Comparison of ENCODE assay signal across 10 mouse cellular contexts in the genomic region with DNA sequence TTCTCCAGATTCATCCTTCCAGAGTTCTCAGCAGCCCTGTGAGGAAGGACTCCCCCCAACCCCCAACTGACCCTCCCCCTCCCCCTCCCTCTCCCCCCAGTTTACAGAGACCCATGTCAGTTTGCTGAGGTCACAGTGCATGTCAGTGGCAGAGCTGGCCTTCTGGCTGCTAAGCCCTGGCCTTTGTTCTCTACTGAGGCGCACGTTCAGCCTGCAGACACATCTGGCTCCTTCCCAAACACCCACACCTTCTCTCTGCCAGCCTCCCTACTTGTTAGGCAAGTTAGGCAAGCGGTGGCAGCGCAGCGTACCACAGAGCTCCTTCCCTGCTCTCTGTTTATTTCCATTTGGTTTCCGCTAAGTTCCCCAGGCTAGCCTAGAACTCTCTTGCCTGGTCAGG. TPM values are rescaled to one million over a fixed set of nuclear protein-coding genes. Genes with fewer than 3 reads are reported as not detected.
DNase-seq lines count a peak whose midpoint lies in the region; ATAC-seq and TF ChIP-seq lines count a peak whose summit lies in the region.
"Had no signal": no experiment of that assay in that cellular context is flagged by ENCODE, and none has a peak within 500 bp of the region (broad histone marks: within the 10 kb centered on the region; RNA-seq: fewer than 3 reads in every experiment).

No protein-coding gene starts in this region.

- no peak for TF ChIP-seq CTCF in heart, postnatal 0 days (IDR thresholded peaks at IDR 0.05; ENCODE audit: low read depth)
- TF ChIP-seq CTCF in brain, embryonic 14.5 days (IDR thresholded peaks at IDR 0.05; ENCODE audit: borderline replicate concordance, extremely low read depth, insufficient read depth, insufficient read length), result no peak
- TF ChIP-seq CTCF in stomach, postnatal 0 days (IDR thresholded peaks at IDR 0.05; ENCODE audit: low read depth), result no peak

- no peak overlapping the region for H3K4me2 ChIP-seq in heart, postnatal 0 days (ENCODE audit: low read depth, low read length)
- no peak overlapping the region for H3K4me2 ChIP-seq in liver, embryonic 15.5 days
- no peak overlapping the region for H3K4me2 ChIP-seq in stomach, postnatal 0 days (replicated peaks; ENCODE audit: low read depth)

- no peak for ATAC-seq in heart, postnatal 0 days (ENCODE audit: insufficient read depth, low read depth)
- ATAC-seq in liver, embryonic 15.5 days (ENCODE audit: insufficient read depth), result peak; percentile 56
- ATAC-seq in stomach, postnatal 0 days (ENCODE audit: low FRiP score, low TSS enrichment), result peak; percentile 57; the same call in 1 of the 2 replicates

- peaks cover 27% of the 10 kb centered on the region for H3K4me1 ChIP-seq in heart, postnatal 0 days (ENCODE audit: control insufficient read depth, insufficient read depth)
- H3K4me1 ChIP-seq in liver, embryonic 15.5 days (replicated peaks), result peaks cover 28% of the 10 kb centered on the region
- H3K4me1 ChIP-seq in stomach, postnatal 0 days (replicated peaks; ENCODE audit: control insufficient read depth, insufficient read depth), result peaks cover 21% of the 10 kb centered on the region

- 54% methylated on average over 6 of the region's 6 CpGs for WGBS in heart, postnatal 0 days
- WGBS in liver, embryonic 15.5 days (ENCODE audit: insufficient replicate concordance), result 80% methylated on average over 6 of the region's 6 CpGs
- 54% methylated on average over 6 of the region's 6 CpGs for WGBS in stomach, postnatal 0 days

- no peak for TF ChIP-seq EP300 in heart, postnatal 0 days (IDR thresholded peaks at IDR 0.05; ENCODE audit: low read depth)
- no peak for TF ChIP-seq EP300 in stomach, postnatal 0 days (optimal IDR thresholded peaks at IDR 0.05)

- intact Hi-C loops in heart, postnatal 10 days (cut with DNase I), result loop anchor here (5.0 kb wide), 2 partner anchors 45 kb away; no protein-coding TSS in a partner anchor

- no peak overlapping the region for H3K4me3 ChIP-seq in heart, postnatal 0 days (ENCODE audit: low read depth, low read length)
- H3K4me3 ChIP-seq in liver, embryonic 15.5 days (replicated peaks), result no peak overlapping the region
- no peak overlapping the region for H3K4me3 ChIP-seq in stomach, postnatal 0 days (ENCODE audit: low read depth, low read length)

- H3K9ac ChIP-seq in heart, postnatal 0 days (replicated peaks; ENCODE audit: low read depth, low read length), result no peak overlapping the region
- no peak overlapping the region for H3K9ac ChIP-seq in liver, embryonic 15.5 days
- H3K9ac ChIP-seq in stomach, postnatal 0 days (ENCODE audit: low read length), result no peak overlapping the region

- no peaks in the 10 kb centered on the region for H3K36me3 ChIP-seq in heart, postnatal 0 days (replicated peaks; ENCODE audit: control insufficient read depth, insufficient read depth, low read length)
- H3K36me3 ChIP-seq in liver, embryonic 15.5 days (replicated peaks), result no peaks in the 10 kb centered on the region
- H3K36me3 ChIP-seq in stomach, postnatal 0 days (ENCODE audit: control insufficient read depth, insufficient read depth, low read length), result no peaks in the 10 kb centered on the region

- TF ChIP-seq POLR2A in brain, embryonic 14.5 days (IDR thresholded peaks at IDR 0.05; ENCODE audit: borderline replicate concordance, extremely low read depth, insufficient read depth, insufficient read length, poor library complexity, severe bottlenecking), result no peak

- peak overlapping the region; percentile 79; the same call in 1 of the 2 replicates for H3K27ac ChIP-seq in heart, postnatal 0 days (ENCODE audit: low read depth)
- 0 out of 2 replicates have a peak overlapping the region, but pooled peaks have one; percentile 14 for H3K27ac ChIP-seq in liver, embryonic 15.5 days (replicated peaks)
- peak overlapping the region; percentile 40 for H3K27ac ChIP-seq in stomach, postnatal 0 days (replicated peaks)

- H3K9me3 ChIP-seq in heart, postnatal 0 days (replicated peaks; ENCODE audit: control insufficient read depth, low read length), result no peaks in the 10 kb centered on the region
- H3K9me3 ChIP-seq in liver, embryonic 15.5 days (replicated peaks), result no peaks in the 10 kb centered on the region
- H3K9me3 ChIP-seq in stomach, postnatal 0 days (ENCODE audit: control insufficient read depth, low read length), result no peaks in the 10 kb centered on the region

- no peaks in the 10 kb centered on the region for H3K27me3 ChIP-seq in heart, postnatal 0 days (ENCODE audit: control insufficient read depth, insufficient read depth, low read length)
- H3K27me3 ChIP-seq in liver, embryonic 15.5 days, result no peaks in the 10 kb centered on the region
- no peaks in the 10 kb centered on the region for H3K27me3 ChIP-seq in stomach, postnatal 0 days (ENCODE audit: control insufficient read depth, insufficient read depth, low read length)

- DNase-seq in heart, postnatal 0 days (ENCODE audit: low spot score), result no peak
- no peak for DNase-seq in heart, postnatal 4 days
- DNase-seq in brain, embryonic 14.5 days (ENCODE audit: low read depth), result peak; percentile 83
- peak; percentile 70 for DNase-seq in kidney, adult 11 months
- peak; percentile 67 for DNase-seq in stomach, postnatal 0 days (ENCODE audit: low spot score)
- no peak for DNase-seq in heart, postnatal 10 days
- no peak for DNase-seq in heart, adult 8-10 months (ENCODE audit: low spot score)

RNA-seq across cellular contexts. Expression of gene Stpg4, which starts 50.0 kb away (rescaled TPM):
- not detected in 2 replicates for total RNA-seq in heart, postnatal 0 days (2014; rRNA removed; ENCODE audit: low replicate concordance)
- not detected in 2 replicates for polyA plus RNA-seq in heart, postnatal 0 days (2015; fragmentation: Nextera tagmentation; extraction: Ambion mirVana)
- not detected for total RNA-seq in heart, postnatal 4 days (2021)
- 0.16 TPM in 1 of 2 replicates, not detected in the other for polyA plus RNA-seq in brain, embryonic 14.5 days (2012; rRNA removed)
- not detected in 2 replicates for polyA plus RNA-seq in liver, embryonic 15.5 days (2015; fragmentation: Nextera tagmentation; extraction: Ambion mirVana)
- not detected in 2 replicates for polyA plus RNA-seq in stomach, postnatal 0 days (2015; fragmentation: Nextera tagmentation; extraction: Ambion mirVana)
- not detected for total RNA-seq in heart, postnatal 10 days (2021)
- total RNA-seq in heart, adult 8-10 months (2022), result not detected
- polyA plus RNA-seq: frontal cortex, adult 2 months; neural tube, embryonic 14.5 days had no signal

Comparison
In these comparisons a context has a peak if more than half of its experiments do, and no peak if none do; other contexts are left out.
1. DNase-seq: peak in brain, embryonic 14.5 days (single experiment), kidney, adult 11 months (single experiment) and stomach, postnatal 0 days (single experiment); none in heart, postnatal 0 days (single experiment), heart, postnatal 4 days (single experiment), heart, postnatal 10 days (0 of 2) and heart, adult 8-10 months (single experiment).
2. H3K27ac ChIP-seq: peak in every context shown above with its lines; median percentile 79 in heart, postnatal 0 days; 40 in stomach, postnatal 0 days; 14 in liver, embryonic 15.5 days.